Mouse (Mus musculus) embryonic facial prominence, embryonic 11.5 days (tissue): ENCODE data around the gene Srl. TPM values are rescaled to one million over a fixed set of nuclear protein-coding genes. Genes with fewer than 3 reads are reported as not detected.

ENCODE experiments used
- ATAC-seq: fragments of 200-750 bp; cut with Nextera tagmentation; replicated peaks from 2 replicates; pipeline ENCODE4 v1.8.0; 2017; ENCODE audit warnings: low read depth; ENCODE audit not compliant: insufficient number of reproducible peaks, low FRiP score, low TSS enrichment
- DNase-seq: peaks from one replicate; pipeline ENCODE4 v3.0.0-alpha.2; 2015; ENCODE audit warnings: low spot score
- H3K27ac ChIP-seq: fragments of 300-500 bp; sonication (generic); replicated peaks from 2 replicates; pipeline ENCODE4 v1.5.1; 2014; ENCODE audit warnings: mild to moderate bottlenecking, low read depth, low read length, control low read depth
- H3K27me3 ChIP-seq: fragments of 300-500 bp; sonication (generic); 2 replicates; pipeline ENCODE4 v1.6.1; 2014; ENCODE audit warnings: mild to moderate bottlenecking, low read length, moderate library complexity, mixed read lengths; ENCODE audit not compliant: control insufficient read depth, insufficient read depth
- H3K36me3 ChIP-seq: fragments of 300-500 bp; sonication (generic); replicated peaks from 2 replicates; pipeline ENCODE4 v1.6.1; 2014; ENCODE audit warnings: low read depth, mild to moderate bottlenecking, low read length, moderate library complexity, mixed read lengths; ENCODE audit not compliant: control insufficient read depth, insufficient read depth
- H3K4me1 ChIP-seq: fragments of 300-500 bp; sonication (generic); 2 replicates; pipeline ENCODE4 v1.6.1; 2014; ENCODE audit warnings: low read length, mixed read lengths; ENCODE audit not compliant: control insufficient read depth, insufficient read depth
- H3K4me2 ChIP-seq: fragments of 300-500 bp; sonication (generic); 2 replicates; pipeline ENCODE4 v1.6.1; 2014; ENCODE audit warnings: low read depth, mild to moderate bottlenecking, control low read depth, low read length, moderate library complexity
- H3K4me3 ChIP-seq: fragments of 300-500 bp; sonication (generic); 2 replicates; pipeline ENCODE4 v1.5.1; 2014; ENCODE audit warnings: low read depth, low read length, control low read depth
- H3K9ac ChIP-seq: fragments of 300-500 bp; sonication (generic); replicated peaks from 2 replicates; pipeline ENCODE4 v1.6.1; 2014; ENCODE audit warnings: mild to moderate bottlenecking, control low read depth, low read length
- H3K9me3 ChIP-seq: fragments of 300-500 bp; sonication (generic); replicated peaks from 2 replicates; pipeline ENCODE4 v1.6.1; 2016; ENCODE audit warnings: mild to moderate bottlenecking, low read length, inconsistent platforms, mixed read lengths; ENCODE audit not compliant: control insufficient read depth
- WGBS: fragments of 180-500 bp; shearing (Covaris S2); extraction: QIAGEN DNeasy Blood & Tissue Kit; methylation state at CpG from one replicate; pipeline ENCODE4 v1.1.7; 2014; 5-methylcytosine and 5-hydroxymethylcytosine counted together
- polyA plus RNA-seq: library from polyadenylated mRNA; unstranded; fragments of >200 nt; fragmentation: Nextera tagmentation; extraction: Ambion mirVana; gene quantifications from 2 replicates; pipeline ENCODE4 v1.2.1, GENCODE M21; 2014

Gene Srl
- polyA plus RNA-seq, 1 experiment from 2014 or later, result 32.7 TPM

- H3K9ac ChIP-seq, result no peak overlapping the region
- no peaks in the 10 kb centered on the region for H3K36me3 ChIP-seq
- no peak for DNase-seq
- no peak overlapping the region for H3K4me3 ChIP-seq
- H3K27ac ChIP-seq, result no peak overlapping the region
- no peak overlapping the region for H3K4me2 ChIP-seq
- no peaks in the 10 kb centered on the region for H3K9me3 ChIP-seq
- no peak for ATAC-seq
- no peaks in the 10 kb centered on the region for H3K27me3 ChIP-seq
- no peaks in the 10 kb centered on the region for H3K4me1 ChIP-seq
- WGBS, result 90% methylated on average over 5 of the region's 5 CpGs
Observed at GRCm38 (mm10) chr16:4430232-4430631, 111.4 kb downstream of the Srl start.

Other genes with a start within 250 kb of the Srl start
- 0.67 and 0.75 TPM in 2 replicates for gene Adcy9, start 121.3 kb downstream of the Srl start, polyA plus RNA-seq
- 27.2 and 28.6 TPM in 2 replicates for gene Tfap4, start 18.0 kb upstream of the Srl start, polyA plus RNA-seq
- gene Glis2, start 52.9 kb upstream of the Srl start, polyA plus RNA-seq, result 19.9 and 21.2 TPM in 2 replicates
- 103 and 105 TPM in 2 replicates for gene Pam16, start 83.2 kb upstream of the Srl start, polyA plus RNA-seq
- 10.9 and 14.1 TPM in 2 replicates for gene Vasn, start 98.1 kb upstream of the Srl start, polyA plus RNA-seq
- 56.9 and 58.3 TPM in 2 replicates for gene Dnaja3, start 98.2 kb upstream of the Srl start, polyA plus RNA-seq
- 12.2 and 12.8 TPM in 2 replicates for gene Coro7, start 138.0 kb upstream of the Srl start, polyA plus RNA-seq
- 190 and 192 TPM in 2 replicates for gene Nmral1, start 177.5 kb upstream of the Srl start, polyA plus RNA-seq
- gene Hmox2, start 184.5 kb upstream of the Srl start, polyA plus RNA-seq, result 110 and 114 TPM in 2 replicates
- gene Cdip1, start 248.5 kb upstream of the Srl start, polyA plus RNA-seq, result 76.1 and 80.8 TPM in 2 replicates